Mouse (Mus musculus) G1E (cell line): Measurements from ENCODE around the gene Cops7a. TPM values are rescaled to one million over a fixed set of nuclear protein-coding genes. Genes with fewer than 3 reads are reported as not detected.

Source experiments
- ATAC-seq: 2 replicates; pipeline ENCODE4 v1.8.0; 2016; ENCODE audit warnings: mild to moderate bottlenecking; ENCODE audit not compliant: insufficient number of reproducible peaks, poor library complexity, low FRiP score, severe bottlenecking; ENCODE audit errors: extremely low read depth
- DNase-seq: peaks from one replicate; pipeline ENCODE4 v3.0.0; 2012; ENCODE audit warnings: low spot score
- H3K27me3 ChIP-seq: 2 replicates; pipeline ENCODE4 v1.6.1; 2012; ENCODE audit warnings: mild to moderate bottlenecking, low read length, inconsistent platforms; ENCODE audit not compliant: insufficient read depth
- H3K36me3 ChIP-seq: replicated peaks from 2 replicates; pipeline ENCODE3; 2012; ENCODE audit warnings: mild to moderate bottlenecking, inconsistent platforms
- H3K4me1 ChIP-seq: 2 replicates; pipeline ENCODE4 v1.6.1; 2012; ENCODE audit warnings: low read depth, low read length, inconsistent platforms, mixed read lengths; ENCODE audit not compliant: insufficient read depth
- H3K4me3 ChIP-seq: 2 replicates; pipeline ENCODE4 v1.5.1; 2012; ENCODE audit warnings: low read depth, mild to moderate bottlenecking, inconsistent platforms, low read length, moderate library complexity, mixed read lengths
- H3K9me3 ChIP-seq: replicated peaks from 2 replicates; pipeline ENCODE4 v1.6.1; 2012; ENCODE audit warnings: inconsistent platforms
- CTCF ChIP-seq: IDR thresholded peaks from 2 replicates; pipeline ENCODE4 v1.5.1; 2012; ENCODE audit warnings: low read depth, low read length, inconsistent platforms, mixed read lengths
- GATA1 ChIP-seq: IDR thresholded peaks from 2 replicates; pipeline ENCODE4 v1.6.1; 2012; ENCODE audit warnings: borderline replicate concordance, low read length, inconsistent platforms, mixed read lengths
- GATA2 ChIP-seq: IDR thresholded peaks from 2 replicates; pipeline ENCODE4 v1.6.1; 2012; ENCODE audit warnings: low read depth, low read length, inconsistent platforms, borderline replicate concordance
- POLR2AphosphoS5 ChIP-seq: IDR thresholded peaks from 2 replicates; pipeline ENCODE4 v1.6.1; 2012; ENCODE audit warnings: low read depth, low read length, inconsistent platforms; ENCODE audit not compliant: insufficient replicate concordance
- TAL1 ChIP-seq: conservative IDR thresholded peaks from 2 replicates; pipeline ENCODE4 v1.6.1; 2012; ENCODE audit warnings: low read depth, low read length, inconsistent platforms, mixed read lengths
- polyA plus RNA-seq: library from polyadenylated mRNA; stranded (reverse); fragments of >175 nt; gene quantifications from 2 replicates; pipeline ENCODE4 v1.2.3, GENCODE M21; 2012
- total RNA-seq, 2 experiments: library from RNA; stranded (forward) in 1 of 2; stranded (reverse) in 1 of 2; fragments of 200-1000 nt in 1 of 2; fragments of >200 nt in 1 of 2; fragmentation: Nextera tagmentation in 1 of 2; gene quantifications; 2 replicates each; pipeline ENCODE4 v1.2.3; 2014 to 2017

Gene Cops7a
- total and polyA plus RNA-seq, 3 experiments = 62.2 to 123 (median 79.0) TPM

DNA sequence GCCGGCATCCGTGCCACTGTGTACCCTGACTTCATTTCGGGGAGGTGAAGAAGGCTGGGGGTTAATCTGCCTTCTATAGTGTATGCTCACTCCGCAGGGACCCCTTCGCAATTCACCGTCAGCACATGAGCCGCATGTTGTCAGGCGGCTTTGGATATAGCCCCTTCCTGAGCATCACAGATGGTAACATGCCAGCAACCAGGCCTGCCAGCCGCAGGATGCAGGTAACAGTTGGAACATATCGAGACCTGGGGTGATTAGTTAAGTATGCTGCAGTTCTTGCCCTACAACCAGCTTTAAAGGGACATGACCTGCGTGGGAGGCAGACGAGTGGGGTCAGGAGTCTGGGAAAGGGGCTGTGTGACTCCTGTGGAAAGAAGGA is 33.0 kb downstream of the Cops7a start:
- Histone ChIP-seq H3K36me3 (peaks cover 53% of the 10 kb centered on the region), H3K4me1 (peaks cover 43% of the 10 kb centered on the region), H3K9me3 (no peaks in the 10 kb centered on the region), H3K27me3 (peaks cover 2% of the 10 kb centered on the region), H3K4me3 (peak overlapping the region; percentile 98)
- TF ChIP-seq GATA1 = no peak
- ATAC-seq (no peak), DNase-seq (no peak)

DNA sequence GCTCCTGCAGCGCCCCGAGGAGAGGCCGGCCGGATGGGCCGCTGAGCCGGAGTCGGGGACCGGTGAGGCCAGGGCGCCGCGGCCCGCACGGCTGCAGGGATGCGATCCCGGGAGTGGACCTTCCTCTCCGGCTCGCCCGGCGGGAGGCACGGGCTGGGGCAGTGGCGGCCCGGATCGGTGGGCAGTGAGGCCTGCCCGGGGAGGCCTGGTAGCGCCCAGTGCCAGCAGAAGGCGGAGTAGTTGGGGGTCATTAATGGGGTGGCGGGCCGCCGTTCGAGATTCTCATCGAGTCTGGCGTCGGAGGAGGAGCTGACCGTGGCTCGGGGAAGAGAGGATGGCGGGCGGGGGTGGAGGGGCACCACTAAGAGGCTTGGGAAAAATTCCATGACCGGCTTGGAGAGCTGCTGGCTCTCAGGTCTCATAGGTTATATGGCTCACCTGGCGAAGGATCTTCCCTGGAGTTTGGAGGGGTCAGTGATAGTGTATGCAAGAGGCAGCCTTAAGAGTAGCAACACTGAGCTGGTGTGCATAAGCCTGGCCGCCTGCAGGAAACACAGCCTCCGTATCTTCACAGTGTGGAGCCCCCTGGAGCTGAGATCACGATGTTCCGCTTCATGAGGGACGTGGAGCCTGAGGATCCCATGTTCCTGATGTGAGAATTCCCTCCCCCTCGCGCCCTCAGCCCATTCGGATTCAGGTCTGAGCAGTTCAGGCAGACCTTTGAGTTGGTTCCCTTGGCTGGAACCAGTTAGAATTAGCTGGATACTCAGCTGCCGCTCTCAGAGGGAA is 33.6 kb downstream of the Cops7a start:
- ATAC-seq = no peak
- peaks cover 43% of the 10 kb centered on the region for H3K4me1 ChIP-seq
- H3K27me3 ChIP-seq = peaks cover 2% of the 10 kb centered on the region
- peaks cover 47% of the 10 kb centered on the region for H3K36me3 ChIP-seq
- no peaks in the 10 kb centered on the region for H3K9me3 ChIP-seq
- H3K4me3 ChIP-seq = peak overlapping the region; percentile 98
- peak; percentile 56 for DNase-seq
- no peak for TF ChIP-seq GATA2
- TF ChIP-seq CTCF = no peak
- no peak for TF ChIP-seq POLR2AphosphoS5
- no peak for TF ChIP-seq GATA1
- no peak for TF ChIP-seq TAL1

DNA sequence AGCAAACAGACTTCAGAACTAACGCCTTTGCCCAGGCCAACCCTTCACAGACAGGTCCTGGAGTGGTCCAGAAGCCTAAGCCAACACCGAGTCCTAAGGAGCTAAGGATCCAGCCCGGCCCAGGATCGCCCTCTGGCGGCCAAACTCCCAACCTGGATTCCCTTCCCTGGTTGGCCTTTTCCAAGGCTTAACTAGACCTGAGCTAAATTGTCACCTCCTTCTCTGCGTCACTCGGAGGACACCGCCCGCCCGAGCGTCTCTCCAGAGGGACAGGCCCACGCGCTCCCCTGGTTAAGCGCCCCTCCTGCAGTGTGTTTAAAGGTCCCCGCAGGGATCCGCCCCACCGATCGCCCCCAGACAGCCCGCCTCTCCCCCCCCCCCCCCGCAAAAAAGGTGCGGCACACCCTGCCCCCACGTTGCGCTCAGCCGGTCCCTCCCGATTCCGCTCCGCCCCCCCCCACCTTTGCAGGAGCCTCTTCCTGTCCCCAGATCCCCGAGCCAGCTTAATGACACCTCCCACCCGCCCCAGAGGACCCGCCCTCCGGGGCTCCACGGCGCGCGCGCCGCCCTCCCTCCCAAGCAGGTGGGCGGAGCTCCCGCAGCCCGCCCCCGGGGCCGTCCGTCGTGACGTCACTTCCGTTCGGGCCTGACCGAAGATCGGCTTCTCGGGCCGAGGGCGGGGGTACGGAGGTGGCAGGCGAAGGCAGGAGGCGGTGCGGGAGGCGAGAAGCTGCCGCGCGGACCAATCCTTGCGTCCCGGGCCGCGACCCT is 34.4 kb downstream of the Cops7a start, which contains the start of gene Mlf2:
Gene Mlf2 (plus strand): TSS at position 633 of the 771 bp plus-strand sequence.
- H3K4me3 ChIP-seq = peak within 1 kb of the TSS; percentile 98
- H3K36me3 ChIP-seq = peaks cover 39% of the 10 kb centered on the region
- H3K4me1 ChIP-seq = peaks cover 46% of the 10 kb centered on the region
- TF ChIP-seq GATA2 (no peak), CTCF (peak; percentile 79), GATA1 (no peak), POLR2AphosphoS5 (no peak), TAL1 (no peak)
- no peaks in the 10 kb centered on the region for H3K9me3 ChIP-seq
- DNase-seq (peak; percentile 96), ATAC-seq (peak; percentile 87)
- H3K27me3 ChIP-seq = peaks cover 8% of the 10 kb centered on the region

DNA sequence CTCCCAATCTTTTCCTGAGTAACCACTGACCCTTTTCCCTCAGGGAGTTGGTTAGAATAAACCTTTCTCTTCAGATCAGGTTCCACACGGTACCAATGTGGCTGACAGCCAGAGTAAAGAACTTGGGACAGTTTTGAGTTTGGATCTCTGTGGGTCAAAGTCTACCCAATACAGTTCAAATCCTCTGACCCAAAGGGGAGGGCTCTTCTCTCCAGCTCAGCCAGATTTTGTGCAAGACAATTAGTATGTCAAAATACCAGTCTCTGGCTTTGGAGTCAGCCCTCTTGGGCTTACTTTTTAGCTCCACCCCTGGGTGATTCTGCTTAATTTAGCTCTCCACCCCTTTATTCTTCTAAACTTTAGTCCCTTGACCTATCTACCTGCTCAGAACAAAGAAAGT is 35.1 kb downstream of the Cops7a start:
- H3K9me3 ChIP-seq = no peaks in the 10 kb centered on the region
- H3K36me3 ChIP-seq = peaks cover 32% of the 10 kb centered on the region
- DNase-seq (no peak), ATAC-seq (no peak)
- peaks cover 45% of the 10 kb centered on the region for H3K4me1 ChIP-seq
- peak overlapping the region; percentile 98; the same call in 1 of the 2 replicates for H3K4me3 ChIP-seq
- TF ChIP-seq CTCF = no peak
- no peak for TF ChIP-seq POLR2AphosphoS5
- TF ChIP-seq TAL1 = no peak
- no peak for TF ChIP-seq GATA2
- no peak for TF ChIP-seq GATA1
- H3K27me3 ChIP-seq = peaks cover 14% of the 10 kb centered on the region

DNA sequence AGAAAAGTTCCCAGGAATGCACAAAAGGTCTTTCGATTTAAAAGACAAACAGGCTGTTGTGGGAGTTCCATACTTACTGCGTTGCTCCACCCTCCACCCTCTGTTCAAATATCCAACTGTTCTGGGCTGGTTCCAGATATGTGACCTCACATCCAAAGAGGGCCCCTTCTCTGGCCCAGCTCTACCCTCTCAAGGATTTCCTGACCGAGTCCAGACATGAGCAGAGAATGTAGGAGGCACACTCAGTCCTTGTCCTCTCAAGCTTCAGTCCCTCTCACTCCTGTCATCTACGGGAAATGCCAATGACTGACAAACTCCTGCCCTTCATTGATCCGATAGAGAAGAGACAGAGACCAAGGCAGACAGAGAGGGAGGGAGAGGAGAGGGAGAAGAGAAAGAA is 39.4 kb downstream of the Cops7a start:
- TF ChIP-seq TAL1 = no peak
- no peak for TF ChIP-seq POLR2AphosphoS5
- Histone ChIP-seq H3K27me3 (peaks cover 25% of the 10 kb centered on the region), H3K36me3 (no peaks in the 10 kb centered on the region), H3K4me1 (peaks cover 20% of the 10 kb centered on the region), H3K4me3 (no peak overlapping the region), H3K9me3 (no peaks in the 10 kb centered on the region)
- DNase-seq (no peak), ATAC-seq (no peak)

DNA sequence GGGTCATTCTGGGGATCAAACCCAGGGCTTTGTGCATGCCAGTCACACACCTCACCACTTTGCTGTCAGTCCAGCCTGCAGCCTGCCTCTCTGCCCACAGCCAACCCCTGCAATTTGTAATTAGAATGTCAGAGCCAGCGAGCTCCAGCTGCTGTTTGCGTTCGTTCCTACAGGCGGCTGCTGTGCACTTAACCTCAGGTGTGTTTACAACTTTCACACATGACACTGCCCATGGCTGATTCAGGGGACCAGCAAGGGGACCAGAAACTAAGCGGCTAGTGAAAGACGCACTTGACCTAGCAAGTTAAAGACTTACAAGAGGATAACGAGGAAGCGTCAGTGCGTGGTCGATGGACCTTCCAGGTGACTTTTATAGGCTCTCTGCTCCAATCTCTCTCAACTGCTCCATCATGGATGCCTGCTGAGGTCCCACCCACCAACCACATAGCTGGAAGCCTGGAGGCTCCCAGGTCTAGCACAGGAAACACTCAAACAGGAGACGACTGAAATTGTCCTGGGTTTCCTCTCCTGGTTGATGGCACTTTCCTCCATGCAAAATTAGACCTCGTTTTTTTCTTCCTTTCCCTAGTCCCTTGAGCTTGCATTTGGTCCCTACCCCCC is 40.1 kb downstream of the Cops7a start:
- Histone ChIP-seq H3K36me3 (no peaks in the 10 kb centered on the region), H3K4me3 (no peak overlapping the region), H3K9me3 (no peaks in the 10 kb centered on the region), H3K27me3 (peaks cover 31% of the 10 kb centered on the region), H3K4me1 (peaks cover 15% of the 10 kb centered on the region; the same call in 1 of the 2 replicates)
- ATAC-seq (no peak), DNase-seq (no peak)
- TF ChIP-seq GATA1 = no peak
- TF ChIP-seq POLR2AphosphoS5 = no peak
- TF ChIP-seq CTCF = no peak
